Mouse (Mus musculus): ENCODE measurements around the gene Sema3f. TPM values are rescaled to one million over a fixed set of nuclear protein-coding genes. Genes with fewer than 3 reads are reported as not detected.
"Not testable (repeated sequence)": the region's sequence is repeated elsewhere in the genome, so short reads cannot be mapped to it uniquely, and the experiment has no call there.

Gene Sema3f
- polyA plus RNA-seq, 1 experiment, result 30.7 TPM

- no peak for TF ChIP-seq POLR2A (IDR thresholded peaks at IDR 0.05; ENCODE audit: low read depth, low read length)
- TF ChIP-seq CTCF (IDR thresholded peaks at IDR 0.05; ENCODE audit: extremely low read depth, insufficient read length, insufficient replicate concordance, low read depth, low read length), result no peak
- WGBS, result 44% methylated on average over 5 of the region's 5 CpGs
- Histone ChIP-seq H3K27ac (ENCODE audit: insufficient read depth, low read depth, low read length) (no peak within 1 kb of the TSS), H3K36me3 (ENCODE audit: control insufficient read depth, insufficient read depth, low read length) (no peaks in the 10 kb centered on the region), H3K4me3 (ENCODE audit: low read depth, low read length) (no peak within 1 kb of the TSS), H3K4me1 (ENCODE audit: control insufficient read depth, insufficient read depth, insufficient read length, low read length) (peaks cover 13% of the 10 kb centered on the region), H3K27me3 (ENCODE audit: control insufficient read depth, insufficient read depth, low read length) (peaks cover 9% of the 10 kb centered on the region)
Observed at GRCm38 (mm10) chr9:107679501-107679900, 30.8 kb downstream of the Sema3f start, which contains the start of gene Gnat1. Gene Gnat1, minus strand, starts transcription at chr9:107679712.

GRCm38 (mm10) chr9:107678861-107679260, 31.4 kb downstream of the Sema3f start:
- Histone ChIP-seq H3K4me1 (ENCODE audit: control insufficient read depth, insufficient read depth, insufficient read length, low read length) (peaks cover 16% of the 10 kb centered on the region), H3K27me3 (ENCODE audit: control insufficient read depth, insufficient read depth, low read length) (peaks cover 9% of the 10 kb centered on the region), H3K4me3 (ENCODE audit: low read depth, low read length) (no peak overlapping the region), H3K36me3 (ENCODE audit: control insufficient read depth, insufficient read depth, low read length) (no peaks in the 10 kb centered on the region), H3K27ac (ENCODE audit: insufficient read depth, low read depth, low read length) (no peak overlapping the region)
- TF ChIP-seq CTCF (IDR thresholded peaks at IDR 0.05; ENCODE audit: extremely low read depth, insufficient read length, insufficient replicate concordance, low read depth, low read length) (no peak), POLR2A (IDR thresholded peaks at IDR 0.05; ENCODE audit: low read depth, low read length) (no peak)
- WGBS, result 90% methylated on average over 2 of the region's 2 CpGs

GRCm38 (mm10) chr9:107677819-107678526, 32.3 kb downstream of the Sema3f start:
- WGBS, result 31% methylated on average over 14 of the region's 14 CpGs
- H3K27ac ChIP-seq (ENCODE audit: insufficient read depth, low read depth, low read length); H3K36me3 ChIP-seq (ENCODE audit: control insufficient read depth, insufficient read depth, low read length); H3K27me3 ChIP-seq (ENCODE audit: control insufficient read depth, insufficient read depth, low read length); H3K4me3 ChIP-seq (ENCODE audit: low read depth, low read length): not testable (repeated sequence)
- peaks cover 16% of the 10 kb centered on the region for H3K4me1 ChIP-seq (ENCODE audit: control insufficient read depth, insufficient read depth, insufficient read length, low read length)

GRCm38 (mm10) chr9:107677091-107677784, 33.0 kb downstream of the Sema3f start:
- 15% methylated on average over 17 of the region's 17 CpGs for WGBS
- no peak overlapping the region for H3K27ac ChIP-seq (ENCODE audit: insufficient read depth, low read depth, low read length)
- peaks cover 16% of the 10 kb centered on the region for H3K4me1 ChIP-seq (ENCODE audit: control insufficient read depth, insufficient read depth, insufficient read length, low read length)
- TF ChIP-seq POLR2A (IDR thresholded peaks at IDR 0.05; ENCODE audit: low read depth, low read length) (no peak), CTCF (IDR thresholded peaks at IDR 0.05; ENCODE audit: extremely low read depth, insufficient read length, insufficient replicate concordance, low read depth, low read length) (peak; percentile 84; the same call in 1 of the 2 replicates)
- no peak overlapping the region for H3K4me3 ChIP-seq (ENCODE audit: low read depth, low read length)
- H3K36me3 ChIP-seq (ENCODE audit: control insufficient read depth, insufficient read depth, low read length), result no peaks in the 10 kb centered on the region
- peaks cover 9% of the 10 kb centered on the region for H3K27me3 ChIP-seq (ENCODE audit: control insufficient read depth, insufficient read depth, low read length)

- WGBS, result 1% methylated on average over 25 of the region's 25 CpGs
- H3K27me3 ChIP-seq (ENCODE audit: control insufficient read depth, insufficient read depth, low read length), result peaks cover 9% of the 10 kb centered on the region
- no peaks in the 10 kb centered on the region for H3K36me3 ChIP-seq (ENCODE audit: control insufficient read depth, insufficient read depth, low read length)
- H3K27ac ChIP-seq (ENCODE audit: insufficient read depth, low read depth, low read length), result no peak overlapping the region
- H3K4me1 ChIP-seq (ENCODE audit: control insufficient read depth, insufficient read depth, insufficient read length, low read length), result peaks cover 16% of the 10 kb centered on the region
- no peak for TF ChIP-seq POLR2A (IDR thresholded peaks at IDR 0.05; ENCODE audit: low read depth, low read length)
- no peak for TF ChIP-seq CTCF (IDR thresholded peaks at IDR 0.05; ENCODE audit: extremely low read depth, insufficient read length, insufficient replicate concordance, low read depth, low read length)
- peak overlapping the region; percentile 51 for H3K4me3 ChIP-seq (ENCODE audit: low read depth, low read length)
Observed at GRCm38 (mm10) chr9:107676302-107676701, 34.0 kb downstream of the Sema3f start.

GRCm38 (mm10) chr9:107675671-107676301, 34.5 kb downstream of the Sema3f start:
- H3K36me3 ChIP-seq (ENCODE audit: control insufficient read depth, insufficient read depth, low read length), result no peaks in the 10 kb centered on the region
- no peak overlapping the region for H3K27ac ChIP-seq (ENCODE audit: insufficient read depth, low read depth, low read length)
- peaks cover 9% of the 10 kb centered on the region for H3K27me3 ChIP-seq (ENCODE audit: control insufficient read depth, insufficient read depth, low read length)
- H3K4me1 ChIP-seq (ENCODE audit: control insufficient read depth, insufficient read depth, insufficient read length, low read length), result peaks cover 16% of the 10 kb centered on the region
- peak; percentile 78 for TF ChIP-seq CTCF (IDR thresholded peaks at IDR 0.05; ENCODE audit: extremely low read depth, insufficient read length, insufficient replicate concordance, low read depth, low read length)
- TF ChIP-seq POLR2A (IDR thresholded peaks at IDR 0.05; ENCODE audit: low read depth, low read length), result peak; percentile 34; the same call in 1 of the 2 replicates
- 2% methylated on average over 39 of the region's 39 CpGs for WGBS
- H3K4me3 ChIP-seq (ENCODE audit: low read depth, low read length), result peak overlapping the region; percentile 51

Data from small intestine, adult 2 months (tissue).